Comparison of ENCODE assay signal across 8 mouse cellular contexts in the genomic region with DNA sequence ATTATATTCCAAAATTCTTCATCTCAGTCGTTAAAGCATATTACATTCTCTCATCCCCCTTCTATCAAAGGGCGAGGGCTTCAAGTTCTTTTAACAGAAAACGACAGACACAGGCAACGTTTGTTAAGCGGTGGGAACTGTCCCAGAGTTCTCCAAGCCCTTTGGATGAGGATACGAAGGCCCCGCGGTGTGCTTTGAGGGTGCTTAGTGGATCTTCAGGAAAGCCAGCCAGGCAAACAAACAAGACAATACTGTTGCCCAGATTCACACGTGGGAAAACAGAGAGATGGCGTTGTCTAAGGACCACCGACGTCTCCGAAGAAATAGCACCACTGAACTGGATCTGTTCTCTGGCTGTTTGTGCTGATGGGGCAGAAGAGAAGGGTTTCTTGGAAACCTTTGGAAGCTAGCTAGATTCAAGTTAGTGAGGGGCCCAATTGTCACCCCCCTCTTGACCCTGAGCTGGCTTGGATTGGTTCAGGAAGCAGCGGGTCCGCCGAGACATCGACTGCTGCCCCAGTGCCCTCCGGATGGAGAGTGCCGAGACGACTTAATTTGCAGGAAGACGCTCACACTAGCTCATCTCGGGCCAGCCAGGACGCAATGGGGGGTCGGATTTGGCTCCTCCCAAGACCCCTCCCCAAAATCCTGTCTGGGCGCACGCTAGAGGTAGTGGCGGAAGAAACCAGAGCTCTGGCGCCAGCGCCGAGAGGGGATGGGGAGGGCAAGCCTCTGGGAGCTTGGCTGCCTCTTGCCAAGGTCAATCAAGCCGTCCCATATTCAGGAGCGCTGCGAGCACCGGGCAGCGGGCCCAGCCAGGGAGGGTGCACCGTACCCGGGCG. TPM values are rescaled to one million over a fixed set of nuclear protein-coding genes. Genes with fewer than 3 reads are reported as not detected.
DNase-seq lines count a peak whose midpoint lies in the region; ATAC-seq and TF ChIP-seq lines count a peak whose summit lies in the region.

No protein-coding gene starts in this region.

- TF ChIP-seq CTCF in kidney, adult 2 months (conservative IDR thresholded peaks at IDR 0.05; ENCODE audit: insufficient read depth, insufficient read length, low read depth, low read length), result no peak
- no peak for TF ChIP-seq CTCF in midbrain, postnatal 0 days (IDR thresholded peaks at IDR 0.05)

- 5% methylated on average over 38 of the region's 38 CpGs for WGBS in heart, embryonic 10.5 days
- 22% methylated on average over 38 of the region's 38 CpGs for WGBS in kidney, adult 2 months
- 6% methylated on average over 38 of the region's 38 CpGs for WGBS in midbrain, postnatal 0 days

- peak; percentile 42; the same call in 1 of the 2 replicates for ATAC-seq in frontal cortex, adult (ENCODE audit: low TSS enrichment)
- ATAC-seq in midbrain, postnatal 0 days (ENCODE audit: low FRiP score), result peak; percentile 24; the same call in 1 of the 2 replicates

- peaks cover 62% of the 10 kb centered on the region for H3K4me1 ChIP-seq in heart, embryonic 10.5 days
- H3K4me1 ChIP-seq in kidney, adult 2 months (ENCODE audit: control insufficient read depth, insufficient read depth, low read length), result 0 out of 2 replicates have a peak, but pooled peaks cover 3% of the 10 kb centered on the region
- H3K4me1 ChIP-seq in midbrain, postnatal 0 days (ENCODE audit: insufficient read depth, low read length), result peaks cover 16% of the 10 kb centered on the region

- H3K27ac ChIP-seq in heart, embryonic 10.5 days, result peak overlapping the region; percentile 90
- H3K27ac ChIP-seq in kidney, adult 2 months (ENCODE audit: insufficient read depth, low read depth, low read length), result no peak overlapping the region
- H3K27ac ChIP-seq in midbrain, postnatal 0 days (ENCODE audit: low read depth, low read length), result no peak overlapping the region

- peak overlapping the region; percentile 73 for H3K4me2 ChIP-seq in midbrain, postnatal 0 days (ENCODE audit: low read depth, low read length, poor library complexity, severe bottlenecking)

- DNase-seq in frontal cortex, postnatal 25 days (ENCODE audit: low spot score in 2 of 2), result no peak
- DNase-seq in embryo, embryonic 9.5 days (ENCODE audit: extremely low spot score), result peak; percentile 78
- DNase-seq in heart, embryonic 10.5 days (ENCODE audit: low spot score), result no peak
- DNase-seq in kidney, adult 2 months, result peak; percentile 85
- peak; percentile 14 for DNase-seq in liver
- peak; percentile 83 for DNase-seq in midbrain, postnatal 0 days (ENCODE audit: low spot score)
- DNase-seq in urinary bladder, postnatal 14 days (ENCODE audit: low spot score), result peak; percentile 52

- no peak for TF ChIP-seq POLR2A in kidney, adult 2 months (IDR thresholded peaks at IDR 0.05; ENCODE audit: low read depth, low read length)

- peak overlapping the region; percentile 19; the same call in 1 of the 2 replicates for H3K9ac ChIP-seq in midbrain, postnatal 0 days (replicated peaks; ENCODE audit: low read length, poor library complexity, severe bottlenecking)

- H3K27me3 ChIP-seq in heart, embryonic 10.5 days (ENCODE audit: insufficient read depth, poor library complexity, severe bottlenecking), result peaks cover 40% of the 10 kb centered on the region
- no peaks in the 10 kb centered on the region for H3K27me3 ChIP-seq in kidney, adult 2 months (replicated peaks; ENCODE audit: control insufficient read depth, insufficient read depth, low read length)
- H3K27me3 ChIP-seq in midbrain, postnatal 0 days (ENCODE audit: insufficient read depth, low read length), result peaks cover 12% of the 10 kb centered on the region; the same call in 1 of the 2 replicates

- peak overlapping the region; percentile 65 for H3K4me3 ChIP-seq in heart, embryonic 10.5 days
- peak overlapping the region; percentile 26 for H3K4me3 ChIP-seq in kidney, adult 2 months (ENCODE audit: insufficient read depth, low read depth, low read length)
- peak overlapping the region; percentile 38 for H3K4me3 ChIP-seq in midbrain, postnatal 0 days (ENCODE audit: low read depth, low read length)

- no peaks in the 10 kb centered on the region for H3K9me3 ChIP-seq in heart, embryonic 10.5 days
- no peaks in the 10 kb centered on the region for H3K9me3 ChIP-seq in midbrain, postnatal 0 days (ENCODE audit: low read length)

- H3K36me3 ChIP-seq in heart, embryonic 10.5 days, result no peaks in the 10 kb centered on the region
- H3K36me3 ChIP-seq in kidney, adult 2 months (ENCODE audit: control insufficient read depth, insufficient read depth, low read length), result no peaks in the 10 kb centered on the region
- H3K36me3 ChIP-seq in midbrain, postnatal 0 days (ENCODE audit: insufficient read depth, low read length), result no peaks in the 10 kb centered on the region

RNA-seq across cellular contexts. Expression of a gene that starts 43.5 kb away (rescaled TPM):
- 24.5 and 25.3 TPM in 2 replicates for polyA plus RNA-seq in heart, embryonic 10.5 days (2016; fragmentation: Nextera tagmentation; extraction: Ambion mirVana)
- polyA plus RNA-seq in kidney, adult 2 months (2012; rRNA removed), result 5.5 and 6.8 TPM in 2 replicates
- 20.1 and 20.5 TPM in 2 replicates for total RNA-seq in midbrain, postnatal 0 days (2014; rRNA removed)
- polyA plus RNA-seq in midbrain, postnatal 0 days (2015; fragmentation: Nextera tagmentation; extraction: Ambion mirVana), result 9.0 and 9.5 TPM in 2 replicates

Comparison
In these comparisons a context has a peak if more than half of its experiments do, and no peak if none do; other contexts are left out.
1. DNase-seq: peak in embryo, embryonic 9.5 days (single experiment), kidney, adult 2 months (single experiment), liver (single experiment), midbrain, postnatal 0 days (single experiment) and urinary bladder, postnatal 14 days (single experiment); none in frontal cortex, postnatal 25 days (0 of 2) and heart, embryonic 10.5 days (single experiment).
2. Peak in every context shown above with its lines, with median percentiles within 50 percentile points of each other: H3K4me3 ChIP-seq.